8 mouse cellular contexts compared by ENCODE assay signal in the genomic region with DNA sequence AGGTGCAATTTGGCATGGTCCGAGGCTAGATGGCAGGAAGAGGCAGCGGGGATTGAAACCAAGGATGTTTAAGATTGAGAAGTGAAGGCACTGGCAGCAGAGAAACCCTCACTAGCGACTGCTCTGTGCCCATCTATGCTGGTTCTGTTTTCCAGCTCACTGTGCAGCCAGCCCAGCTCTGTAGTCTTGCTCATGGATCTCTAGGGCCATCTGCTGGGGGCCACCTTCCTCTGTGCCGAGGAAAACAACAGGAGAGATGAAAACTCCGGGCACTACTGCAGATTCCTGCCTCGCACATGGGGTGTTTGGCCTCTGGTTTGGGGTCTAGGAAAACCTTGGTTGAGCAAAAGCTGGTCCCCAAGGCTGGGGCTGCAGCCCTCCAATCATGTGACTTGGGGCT. TPM values are rescaled to one million over a fixed set of nuclear protein-coding genes. Genes with fewer than 3 reads are reported as not detected.
DNase-seq lines count a peak whose midpoint lies in the region; ATAC-seq and TF ChIP-seq lines count a peak whose summit lies in the region.

No protein-coding gene starts in this region.

- peaks cover 64% of the 10 kb centered on the region for H3K4me1 ChIP-seq in heart, embryonic 10.5 days
- peaks cover 9% of the 10 kb centered on the region for H3K4me1 ChIP-seq in liver, postnatal 0 days (ENCODE audit: insufficient read depth)

- ATAC-seq in CD4-positive, CD25-positive, alpha-beta regulatory T cell, adult 4 months: peak; percentile 49
- 0 out of 2 replicates have a peak, but pooled peaks have one; percentile 45 for ATAC-seq in liver, postnatal 0 days

- H3K9me3 ChIP-seq in heart, embryonic 10.5 days: no peaks in the 10 kb centered on the region
- no peaks in the 10 kb centered on the region for H3K9me3 ChIP-seq in liver, postnatal 0 days (ENCODE audit: low read length)

- no peaks in the 10 kb centered on the region for H3K27me3 ChIP-seq in heart, embryonic 10.5 days (ENCODE audit: insufficient read depth, poor library complexity, severe bottlenecking)
- H3K27me3 ChIP-seq in liver, postnatal 0 days (ENCODE audit: insufficient read depth, low read length): no peaks in the 10 kb centered on the region

- no peak overlapping the region for H3K9ac ChIP-seq in liver, postnatal 0 days (replicated peaks)

- H3K27ac ChIP-seq in heart, embryonic 10.5 days: peak overlapping the region; percentile 63
- H3K27ac ChIP-seq in liver, postnatal 0 days (ENCODE audit: low read depth): no peak overlapping the region

- TF ChIP-seq CTCF in liver, postnatal 0 days (IDR thresholded peaks at IDR 0.05; ENCODE audit: low read depth): peak; percentile 93

- no peak overlapping the region for H3K4me2 ChIP-seq in liver, postnatal 0 days (ENCODE audit: low read depth, low read length)

- peak; percentile 71 for DNase-seq in NIH3T3 (ENCODE audit: low read depth)
- peak; percentile 74 for DNase-seq in cerebellum, postnatal 36 days
- DNase-seq in heart, embryonic 10.5 days (ENCODE audit: low spot score): no peak
- DNase-seq in kidney, postnatal 25 days: peak; percentile 74 to 81
- DNase-seq in liver, postnatal 0 days: peak; percentile 71
- DNase-seq in right cerebral cortex, postnatal 10 days (ENCODE audit: low spot score in 2 of 2): peak; percentile 74 to 78
- no peak for DNase-seq in yolk sac, embryonic 10.5 days (ENCODE audit: low spot score)

- no peak for TF ChIP-seq EP300 in liver, postnatal 0 days (IDR thresholded peaks at IDR 0.05; ENCODE audit: low read depth)

- H3K36me3 ChIP-seq in heart, embryonic 10.5 days: peaks cover 11% of the 10 kb centered on the region; the same call in 1 of the 2 replicates
- 0 out of 2 replicates have a peak, but pooled peaks cover 2% of the 10 kb centered on the region for H3K36me3 ChIP-seq in liver, postnatal 0 days (replicated peaks; ENCODE audit: insufficient read depth, low read length)

- 26% methylated on average over 6 of the region's 6 CpGs for WGBS in heart, embryonic 10.5 days
- 30% methylated on average over 6 of the region's 6 CpGs for WGBS in liver, postnatal 0 days (ENCODE audit: insufficient replicate concordance)

- no peak overlapping the region for H3K4me3 ChIP-seq in heart, embryonic 10.5 days
- no peak overlapping the region for H3K4me3 ChIP-seq in liver, postnatal 0 days (ENCODE audit: low read depth, low read length)

RNA-seq across cellular contexts. Expression of a gene that starts 20.6 kb away (rescaled TPM):
- polyA plus RNA-seq in CD4-positive, CD25-positive, alpha-beta regulatory T cell, adult 4 months (2017; shearing (Covaris generic)): 10 to 100 TPM; 12.3 to 22.0 TPM
- polyA plus RNA-seq in heart, embryonic 10.5 days (2016; fragmentation: Nextera tagmentation; extraction: Ambion mirVana): 13.1 and 17.9 TPM in 2 replicates
- 20.1 and 21.8 TPM in 2 replicates for polyA plus RNA-seq in liver, postnatal 0 days (2015; fragmentation: Nextera tagmentation; extraction: Ambion mirVana)

Comparison
In these comparisons a context has a peak if more than half of its experiments do, and no peak if none do; other contexts are left out.
1. DNase-seq: peak in NIH3T3 (single experiment), cerebellum, postnatal 36 days (2 of 2), kidney, postnatal 25 days (2 of 2), liver, postnatal 0 days (single experiment) and right cerebral cortex, postnatal 10 days (2 of 2); none in heart, embryonic 10.5 days (single experiment) and yolk sac, embryonic 10.5 days (single experiment).